Mouse (Mus musculus) myocyte (in vitro differentiated cells): ENCODE measurements around the gene Dab1. TPM values are rescaled to one million over a fixed set of nuclear protein-coding genes. Genes with fewer than 3 reads are reported as not detected.

Experiments used
- H3K27me3 ChIP-seq: one replicate; pipeline ENCODE4 v1.6.1; 2011; ENCODE audit not compliant: control insufficient read depth, insufficient read depth, insufficient read length
- H3K36me3 ChIP-seq: one replicate; pipeline ENCODE4 v1.6.1; 2011; ENCODE audit not compliant: control insufficient read depth, insufficient read depth
- H3K4me2 ChIP-seq: one replicate; pipeline ENCODE4 v1.6.1; 2011; ENCODE audit warnings: low read depth, control low read depth
- H3K4me3 ChIP-seq: one replicate; pipeline ENCODE4 v1.5.1; 2011; ENCODE audit warnings: mild to moderate bottlenecking, control low read depth, moderate library complexity
- H3K79me2 ChIP-seq: one replicate; pipeline ENCODE4 v1.6.1; 2011; ENCODE audit not compliant: control insufficient read depth, insufficient read depth
- H3ac ChIP-seq: one replicate; pipeline ENCODE4 v1.6.1; 2011; ENCODE audit not compliant: control insufficient read depth, insufficient read length
- CEBPB ChIP-seq: IDR thresholded peaks from 2 replicates; pipeline ENCODE4 v1.6.1; 2011; ENCODE audit warnings: mild to moderate bottlenecking, moderate library complexity; ENCODE audit not compliant: poor library complexity, insufficient read depth, severe bottlenecking
- E2F4 ChIP-seq: IDR thresholded peaks from one replicate; pipeline ENCODE4 v1.6.1; 2011; ENCODE audit warnings: mild to moderate bottlenecking, control low read depth, moderate library complexity; ENCODE audit not compliant: insufficient read depth
- MAX ChIP-seq: IDR thresholded peaks from one replicate; pipeline ENCODE4 v1.6.1; 2011; ENCODE audit warnings: low read depth, mild to moderate bottlenecking, control low read depth
- MYOD1 ChIP-seq, 3 experiments: IDR thresholded peaks; one replicate each; pipeline ENCODE4 v1.6.1; 2011; ENCODE audit warnings: control low read depth in 2 of 3, low read depth in 2 of 3, mild to moderate bottlenecking in 2 of 3, moderate library complexity in 1 of 3; ENCODE audit not compliant: insufficient read length in 2 of 3, control insufficient read depth in 1 of 3
- MYOG ChIP-seq, 3 experiments: IDR thresholded peaks; one replicate each; pipeline ENCODE4 v1.6.1; 2011; ENCODE audit warnings: control low read depth in 2 of 3, low read depth in 2 of 3, mild to moderate bottlenecking in 2 of 3; ENCODE audit not compliant: insufficient read length in 2 of 3, control insufficient read depth in 1 of 3, insufficient read depth in 1 of 3
- POLR2A ChIP-seq: IDR thresholded peaks from one replicate; pipeline ENCODE4 v1.6.1; 2011; ENCODE audit warnings: low read depth, mild to moderate bottlenecking, control low read depth, moderate library complexity; ENCODE audit not compliant: insufficient read length
- POLR2AphosphoS2 ChIP-seq: IDR thresholded peaks from one replicate; pipeline ENCODE4 v1.6.1; 2011; ENCODE audit warnings: low read depth, control low read depth; ENCODE audit not compliant: insufficient read length
- REST ChIP-seq: IDR thresholded peaks from one replicate; pipeline ENCODE4 v1.6.1; 2011; ENCODE audit warnings: mild to moderate bottlenecking, control low read depth, moderate library complexity; ENCODE audit not compliant: insufficient read depth, insufficient read length
- SRF ChIP-seq: IDR thresholded peaks from one replicate; pipeline ENCODE4 v1.6.1; 2011; ENCODE audit warnings: low read depth; ENCODE audit not compliant: control insufficient read depth, insufficient read length
- TCF12 ChIP-seq: IDR thresholded peaks from one replicate; pipeline ENCODE4 v1.6.1; 2011; ENCODE audit warnings: mild to moderate bottlenecking, control low read depth; ENCODE audit not compliant: poor library complexity, insufficient read depth, severe bottlenecking
- TCF3 ChIP-seq: IDR thresholded peaks from one replicate; pipeline ENCODE4 v1.6.1; 2011; ENCODE audit warnings: low read depth, control low read depth; ENCODE audit not compliant: insufficient read length
- USF1 ChIP-seq: IDR thresholded peaks from one replicate; pipeline ENCODE4 v1.6.1; 2011; ENCODE audit warnings: low read depth, mild to moderate bottlenecking, control low read depth, moderate library complexity
- polyA plus RNA-seq: library from polyadenylated mRNA; unstranded; fragments of >200 nt; fragmentation: generic; extraction: Trizol; gene quantifications from one replicate; pipeline ENCODE4 v1.2.1, GENCODE M21; 2012; ENCODE audit warnings: missing spikeins

Gene Dab1
- polyA plus RNA-seq, 1 experiment, result not detected

DNA sequence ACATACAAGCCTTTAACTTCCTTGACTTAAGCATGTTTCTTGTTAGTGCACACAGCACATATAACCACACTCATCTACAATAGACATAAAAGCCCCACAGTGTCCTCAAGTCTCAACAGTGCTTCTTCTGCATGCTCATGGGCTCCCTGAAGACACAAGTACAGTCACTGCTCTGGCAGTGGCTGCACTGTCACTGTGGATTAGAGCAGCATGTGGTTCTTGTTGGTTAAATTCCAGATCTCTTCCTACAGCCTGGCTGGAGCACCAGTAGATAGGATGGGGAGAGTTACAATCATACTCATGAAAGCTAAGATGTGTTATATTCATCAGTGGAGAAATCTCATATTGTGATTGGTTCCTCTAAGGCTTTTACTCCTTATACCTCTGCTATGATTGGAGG is 534.5 kb downstream of the Dab1 start:
- Histone ChIP-seq H3ac (no peak overlapping the region), H3K4me3 (no peak overlapping the region), H3K27me3 (no peaks in the 10 kb centered on the region), H3K79me2 (no peaks in the 10 kb centered on the region), H3K36me3 (no peaks in the 10 kb centered on the region), H3K4me2 (no peak overlapping the region)
- TF ChIP-seq MAX, result no peak
- TF ChIP-seq REST, result no peak
- no peak for TF ChIP-seq MYOG (IDR thresholded peaks at IDR 0.05; ENCODE audit: control insufficient read depth in 1 of 3, insufficient read depth in 1 of 3, insufficient read length in 2 of 3, low read depth in 2 of 3)
- no peak for TF ChIP-seq MYOD1 (IDR thresholded peaks at IDR 0.05; ENCODE audit: control insufficient read depth in 1 of 3, insufficient read length in 2 of 3, low read depth in 2 of 3)
- no peak for TF ChIP-seq E2F4
- TF ChIP-seq TCF12, result no peak
- TF ChIP-seq USF1, result no peak
- TF ChIP-seq TCF3, result no peak
- no peak for TF ChIP-seq POLR2A
- TF ChIP-seq CEBPB, result no peak
- TF ChIP-seq POLR2AphosphoS2, result no peak
- TF ChIP-seq SRF, result no peak

GRCm38 (mm10) chr4:104178067-104178466 is 558.9 kb downstream of the Dab1 start:
- Histone ChIP-seq H3ac (no peak overlapping the region), H3K27me3 (no peaks in the 10 kb centered on the region), H3K4me2 (no peak overlapping the region), H3K36me3 (no peaks in the 10 kb centered on the region), H3K4me3 (no peak overlapping the region), H3K79me2 (no peaks in the 10 kb centered on the region)
- no peak for TF ChIP-seq REST
- TF ChIP-seq TCF3, result no peak
- no peak for TF ChIP-seq E2F4
- TF ChIP-seq CEBPB, result no peak
- no peak for TF ChIP-seq MYOD1 (IDR thresholded peaks at IDR 0.05; ENCODE audit: control insufficient read depth in 1 of 3, insufficient read length in 2 of 3, low read depth in 2 of 3)
- TF ChIP-seq TCF12, result no peak
- no peak for TF ChIP-seq POLR2A
- no peak for TF ChIP-seq USF1
- TF ChIP-seq POLR2AphosphoS2, result no peak
- no peak for TF ChIP-seq SRF
- TF ChIP-seq MAX, result no peak
- no peak for TF ChIP-seq MYOG (IDR thresholded peaks at IDR 0.05; ENCODE audit: control insufficient read depth in 1 of 3, insufficient read depth in 1 of 3, insufficient read length in 2 of 3, low read depth in 2 of 3)

GRCm38 (mm10) chr4:104186311-104186710 is 567.2 kb downstream of the Dab1 start:
- Histone ChIP-seq H3K4me3 (no peak overlapping the region), H3K27me3 (no peaks in the 10 kb centered on the region), H3ac (no peak overlapping the region), H3K36me3 (no peaks in the 10 kb centered on the region), H3K4me2 (no peak overlapping the region), H3K79me2 (no peaks in the 10 kb centered on the region)
- TF ChIP-seq MYOD1 (IDR thresholded peaks at IDR 0.05; ENCODE audit: control insufficient read depth in 1 of 3, insufficient read length in 2 of 3, low read depth in 2 of 3) (no peak), MAX (no peak), REST (no peak)

GRCm38 (mm10) chr4:104198635-104199034 is 579.5 kb downstream of the Dab1 start:
- TF ChIP-seq MYOD1 (IDR thresholded peaks at IDR 0.05; ENCODE audit: control insufficient read depth in 1 of 3, insufficient read length in 2 of 3, low read depth in 2 of 3) (no peak), CEBPB (no peak), SRF (no peak), TCF3 (no peak), POLR2A (no peak), REST (no peak), MYOG (IDR thresholded peaks at IDR 0.05; ENCODE audit: control insufficient read depth in 1 of 3, insufficient read depth in 1 of 3, insufficient read length in 2 of 3, low read depth in 2 of 3) (no peak), POLR2AphosphoS2 (no peak)
- no peaks in the 10 kb centered on the region for H3K36me3 ChIP-seq

GRCm38 (mm10) chr4:104201686-104202085 is 582.5 kb downstream of the Dab1 start:
- no peak overlapping the region for H3K4me2 ChIP-seq
- TF ChIP-seq MYOG (IDR thresholded peaks at IDR 0.05; ENCODE audit: control insufficient read depth in 1 of 3, insufficient read depth in 1 of 3, insufficient read length in 2 of 3, low read depth in 2 of 3) (no peak), POLR2A (no peak), CEBPB (no peak), MAX (no peak), POLR2AphosphoS2 (no peak), TCF3 (no peak), REST (no peak), MYOD1 (IDR thresholded peaks at IDR 0.05; ENCODE audit: control insufficient read depth in 1 of 3, insufficient read length in 2 of 3, low read depth in 2 of 3) (no peak), E2F4 (no peak), USF1 (no peak), TCF12 (no peak), SRF (no peak)
- no peak overlapping the region for H3K4me3 ChIP-seq
- H3K27me3 ChIP-seq, result no peaks in the 10 kb centered on the region
- H3K79me2 ChIP-seq, result no peaks in the 10 kb centered on the region
- H3K36me3 ChIP-seq, result no peaks in the 10 kb centered on the region
- H3ac ChIP-seq, result no peak overlapping the region

More at GRCm38 (mm10) chr4:104198635-104199034, 579.5 kb downstream of the Dab1 start:
- H3K4me3 ChIP-seq, result no peak overlapping the region
- H3ac ChIP-seq, result no peak overlapping the region
- H3K79me2 ChIP-seq, result no peaks in the 10 kb centered on the region
- H3K4me2 ChIP-seq, result no peak overlapping the region
- no peaks in the 10 kb centered on the region for H3K27me3 ChIP-seq
